Mouse (Mus musculus) activated CD4-positive, CD25-positive, alpha-beta regulatory T cell, adult 4 months (primary cell): ENCODE data around the gene Chst11. TPM values are rescaled to one million over a fixed set of nuclear protein-coding genes. Genes with fewer than 3 reads are reported as not detected.

Source experiments
- ATAC-seq: one replicate; pipeline ENCODE4 v1.8.0; 2017
- polyA plus RNA-seq, 2 experiments: library from polyadenylated mRNA; unstranded; fragments of 100-300 nt; shearing (Covaris generic); gene quantifications; one replicate each; pipeline ENCODE4 v1.2.1; 2017

Chst11 gene
- polyA plus RNA-seq = under 1 TPM; 0.53 to 0.78 TPM

DNA sequence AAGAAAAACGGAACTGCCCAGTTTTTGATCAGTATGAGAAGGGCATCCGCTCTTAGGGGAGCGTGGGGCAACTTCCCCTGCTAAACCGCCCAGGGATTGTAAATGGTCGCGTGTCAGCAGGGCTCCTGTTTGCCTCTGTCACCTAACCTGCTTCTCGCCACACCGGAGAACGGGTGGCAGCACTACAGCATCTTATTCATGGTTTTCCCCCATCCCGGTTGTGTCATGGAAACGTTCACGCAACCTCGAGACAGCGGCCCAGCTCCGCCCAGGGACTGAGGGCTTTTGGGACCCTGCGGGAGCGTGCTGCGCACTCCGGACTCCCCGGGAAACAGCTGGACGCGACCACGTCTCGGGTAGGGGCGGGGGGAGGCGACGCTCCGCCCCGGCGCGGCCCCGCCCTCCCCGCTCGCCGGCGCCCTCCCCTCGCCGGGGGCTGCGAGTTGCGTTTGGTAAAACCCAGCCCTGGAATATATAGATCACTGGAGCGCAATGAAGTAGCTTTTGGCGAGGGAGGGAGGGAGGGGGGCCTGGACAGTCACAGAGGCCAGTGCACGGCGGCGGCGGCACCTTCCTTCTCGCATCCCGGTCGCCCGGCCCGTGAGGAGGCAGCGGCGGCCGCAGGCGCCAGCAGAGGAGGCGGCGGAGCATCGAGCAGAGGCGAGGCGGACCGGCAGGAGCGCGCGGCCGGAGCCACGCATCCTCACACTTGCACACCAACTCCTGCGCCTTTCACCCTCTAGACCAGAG is at the start of gene Chst11:
Gene Chst11 (plus strand): TSS at position 549 of the 750 bp plus-strand sequence.
- ATAC-seq = peak; percentile 62

DNA sequence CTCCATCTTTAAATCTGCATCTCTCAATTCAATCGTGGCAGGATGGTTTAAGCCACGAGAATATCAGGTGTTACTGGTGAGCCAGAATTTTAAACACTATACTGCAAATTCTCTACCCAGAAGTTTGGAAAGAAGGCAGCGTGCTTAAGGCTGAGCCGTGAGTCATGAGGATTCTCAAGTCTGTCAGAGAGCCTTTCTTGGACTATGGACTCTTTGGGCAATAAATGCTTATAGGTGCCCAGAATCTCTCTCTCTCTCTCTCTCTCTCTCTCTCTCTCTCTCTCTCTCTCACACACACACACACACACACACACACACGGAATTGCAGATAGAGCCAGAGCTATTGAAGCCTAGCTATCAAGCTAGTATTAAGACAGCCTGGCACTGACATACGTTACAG is 49.5 kb upstream of the Chst11 start:
- no peak for ATAC-seq

DNA sequence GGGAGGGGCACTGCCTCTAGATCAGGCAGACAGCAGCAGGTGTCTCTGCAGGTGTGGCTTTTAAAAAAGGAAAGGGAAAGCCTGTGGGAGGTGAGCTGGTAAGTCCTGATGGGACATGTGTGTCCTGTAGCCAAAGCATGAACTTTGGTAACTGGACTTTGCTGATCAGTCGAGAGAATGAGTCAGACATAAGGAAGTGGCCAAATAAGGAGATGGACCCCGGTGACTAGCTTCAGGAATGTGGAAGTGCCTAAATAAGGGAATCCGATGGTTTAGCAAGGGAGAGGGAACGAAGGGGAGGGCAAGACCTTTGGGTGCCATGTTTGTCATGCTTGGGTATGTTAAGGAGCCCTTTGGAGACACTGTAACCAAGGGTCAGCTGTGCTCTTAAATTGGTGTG is 31.9 kb upstream of the Chst11 start:
- ATAC-seq = no peak

DNA sequence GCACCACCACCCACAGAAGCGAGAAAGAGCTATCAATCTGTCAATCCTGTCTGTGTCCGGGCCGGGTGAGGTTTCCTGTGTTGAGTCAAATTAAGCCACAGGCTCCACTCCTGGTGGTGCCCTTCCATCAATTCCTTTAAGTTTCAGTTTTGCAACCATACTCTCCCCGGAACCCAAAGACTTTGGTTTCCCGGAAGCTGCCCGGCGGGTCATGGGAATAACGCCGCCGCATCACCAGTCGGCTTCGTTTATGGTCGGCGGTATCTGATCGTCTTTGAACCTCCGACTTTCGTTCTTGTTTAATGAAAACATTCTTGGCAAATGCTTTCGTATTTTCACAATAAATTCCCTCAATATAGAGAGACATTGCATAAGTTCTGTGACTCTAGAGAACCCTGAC is 30.2 kb upstream of the Chst11 start:
- peak; percentile 82 for ATAC-seq

DNA sequence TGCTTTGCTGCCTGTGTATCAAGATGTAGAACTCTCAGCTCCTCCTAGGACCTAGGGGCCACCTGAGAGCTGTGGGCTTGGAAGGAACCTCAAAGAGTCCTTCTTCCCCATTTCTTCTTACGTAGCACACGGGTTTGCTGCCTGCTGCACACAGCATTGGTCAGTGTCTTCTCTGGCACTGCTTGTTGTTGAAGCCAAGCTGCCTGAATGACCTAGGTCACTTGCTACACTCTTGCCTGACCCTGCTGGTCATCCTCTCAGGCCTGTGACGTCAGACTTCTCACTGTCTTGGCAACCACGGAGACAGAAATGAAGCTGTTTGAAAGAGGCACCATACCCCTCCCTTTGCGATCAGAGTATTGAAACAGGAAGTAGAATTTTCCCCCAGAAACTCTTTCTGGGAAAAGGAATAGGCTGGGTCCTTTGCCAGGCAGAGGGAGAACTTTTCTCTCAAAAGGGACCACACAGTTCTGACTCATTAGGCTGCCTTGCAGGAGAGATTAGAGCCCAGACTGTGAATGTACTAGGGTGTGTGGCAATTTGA is 27.0 kb upstream of the Chst11 start:
- ATAC-seq = no peak

DNA sequence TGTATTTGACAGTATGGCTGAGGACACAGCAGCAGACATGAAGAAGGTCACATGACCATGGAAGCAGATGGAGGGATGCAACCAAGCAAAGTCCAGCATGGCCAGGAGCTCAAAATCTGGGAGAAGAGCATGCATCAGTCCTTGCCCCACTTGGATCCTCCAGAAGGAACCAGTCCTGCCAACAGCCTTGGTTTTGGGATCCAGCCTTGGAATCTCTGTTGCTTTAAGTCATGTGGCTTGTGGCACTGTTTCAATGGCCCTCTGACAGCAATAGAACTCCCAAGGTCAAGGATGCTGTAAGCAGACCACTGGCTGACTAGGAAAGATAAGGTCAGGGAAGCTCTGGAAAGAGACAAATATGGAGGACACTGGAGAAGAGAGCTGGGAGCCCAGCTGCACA is 26.0 kb upstream of the Chst11 start:
- ATAC-seq = no peak

DNA sequence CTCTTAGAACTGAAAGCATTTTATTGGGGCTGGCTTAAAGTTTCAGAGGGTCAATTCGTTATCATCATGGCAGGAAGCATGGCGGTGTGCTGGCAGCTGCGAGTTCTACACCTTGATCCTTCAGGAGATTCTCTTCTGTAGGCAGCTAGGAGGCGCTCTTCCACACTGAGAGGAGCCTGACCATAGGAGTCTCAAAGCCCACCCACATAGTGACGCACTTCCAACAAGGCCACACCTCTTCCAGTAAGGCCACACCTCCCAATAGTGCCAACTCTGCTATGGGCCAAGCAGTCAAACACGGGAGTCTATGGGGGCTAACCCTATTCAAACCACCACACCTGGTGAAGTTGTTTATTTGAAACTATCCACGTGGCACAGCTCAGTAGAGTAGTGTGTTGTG is 24.0 kb upstream of the Chst11 start:
- no peak for ATAC-seq

DNA sequence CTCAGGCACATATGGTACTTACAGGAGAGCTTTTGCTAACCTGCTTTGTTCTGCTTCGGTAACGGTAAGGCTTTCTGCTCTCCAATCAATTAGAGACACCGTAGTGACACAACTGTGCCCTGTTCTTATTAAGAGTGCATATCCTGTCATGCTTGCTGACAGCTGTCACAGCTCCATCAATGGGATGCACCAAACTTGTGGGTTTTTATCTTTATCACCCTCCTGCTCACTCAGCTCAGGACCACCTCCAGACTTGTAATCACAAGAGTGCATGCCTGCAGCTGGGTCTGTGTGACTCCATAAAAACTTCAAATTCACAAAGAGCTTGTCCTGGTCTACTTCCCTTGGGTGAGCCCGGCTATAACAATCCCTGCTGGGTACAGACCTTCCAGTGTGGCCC is 23.3 kb upstream of the Chst11 start:
- no peak for ATAC-seq

DNA sequence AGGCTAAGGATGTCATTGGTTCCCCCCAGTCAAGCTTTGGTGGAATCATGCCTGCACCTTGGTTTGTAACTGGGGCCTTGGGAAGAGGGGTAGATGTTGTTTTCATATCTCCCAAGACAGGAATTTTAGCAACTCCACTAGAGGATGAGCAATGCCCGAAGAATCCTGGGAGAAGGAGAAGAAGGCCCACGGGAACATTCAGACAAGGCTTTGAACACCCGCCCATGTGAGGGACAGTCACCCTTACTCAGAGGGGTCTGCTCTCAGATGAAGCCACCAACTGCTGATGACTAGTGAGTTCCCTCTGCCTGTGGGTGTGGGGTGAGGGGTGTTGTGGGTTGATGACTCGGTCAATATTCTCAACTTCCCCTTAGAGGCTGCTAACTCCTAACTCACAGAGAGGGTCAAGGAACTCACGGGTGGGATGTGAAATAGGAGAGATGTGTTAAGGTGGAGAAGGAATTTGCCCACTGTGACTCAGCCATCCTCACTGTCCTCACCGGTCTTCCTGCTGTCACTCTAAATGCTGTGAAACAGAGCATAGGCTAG is 22.8 kb upstream of the Chst11 start:
- no peak for ATAC-seq

DNA sequence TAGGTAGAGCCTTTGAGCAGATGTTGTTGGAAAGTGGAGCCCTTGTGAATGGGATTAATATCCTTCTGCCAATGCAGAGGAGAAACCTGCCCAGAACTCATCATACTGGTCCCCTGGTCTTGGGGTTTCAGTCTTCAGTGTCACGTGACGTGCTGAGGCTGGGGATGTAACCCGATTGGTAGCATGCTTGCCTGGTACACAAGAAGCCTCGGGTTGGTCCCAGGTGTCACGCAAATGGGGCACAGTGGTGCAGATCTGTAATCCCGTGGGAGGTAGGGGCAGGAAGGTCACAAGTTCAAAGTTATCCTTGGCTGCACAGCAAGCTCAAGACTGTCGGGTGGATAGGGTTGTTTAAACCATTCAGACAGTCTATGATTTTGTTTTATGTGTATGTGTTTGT is 20.8 kb upstream of the Chst11 start:
- ATAC-seq = no peak

DNA sequence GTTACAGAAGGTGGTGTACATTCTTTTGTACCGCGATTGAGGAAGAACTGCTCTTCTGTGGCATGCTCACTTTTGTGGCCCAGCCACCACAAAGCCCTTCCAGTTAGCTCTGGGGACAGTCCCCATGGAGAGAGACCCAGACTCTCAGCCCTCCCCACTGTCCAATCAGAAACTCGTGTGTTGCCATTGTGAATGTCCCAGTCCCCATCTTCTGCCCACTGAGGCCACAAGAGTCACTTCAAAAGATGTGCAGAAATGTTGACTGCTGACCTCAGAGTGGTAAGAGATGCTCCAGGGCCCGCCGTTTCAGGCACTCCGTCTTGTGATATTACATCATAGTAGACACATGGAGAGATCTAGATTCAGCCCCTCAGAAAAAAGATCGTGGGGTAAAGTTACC is 18.6 kb upstream of the Chst11 start:
- ATAC-seq = no peak

DNA sequence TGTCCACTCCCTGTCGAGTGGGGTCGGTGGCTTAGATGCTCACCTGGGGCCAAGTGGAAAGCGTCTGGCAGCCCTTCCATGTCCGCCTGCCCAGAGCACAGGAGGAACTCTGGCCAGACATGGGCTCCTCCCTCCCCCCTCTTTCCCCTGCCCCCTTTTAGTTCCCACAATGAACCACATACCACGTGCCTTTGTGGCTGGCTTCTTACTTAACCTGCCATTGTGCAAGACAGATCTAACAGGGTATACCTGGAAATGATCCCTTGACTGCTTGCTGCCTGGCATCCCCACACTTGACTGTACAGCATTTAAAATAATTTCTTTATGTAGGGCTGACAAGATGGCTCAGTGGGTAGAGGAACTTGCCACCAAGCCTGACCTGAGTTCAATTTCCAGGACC is 15.7 kb upstream of the Chst11 start:
- ATAC-seq = no peak

DNA sequence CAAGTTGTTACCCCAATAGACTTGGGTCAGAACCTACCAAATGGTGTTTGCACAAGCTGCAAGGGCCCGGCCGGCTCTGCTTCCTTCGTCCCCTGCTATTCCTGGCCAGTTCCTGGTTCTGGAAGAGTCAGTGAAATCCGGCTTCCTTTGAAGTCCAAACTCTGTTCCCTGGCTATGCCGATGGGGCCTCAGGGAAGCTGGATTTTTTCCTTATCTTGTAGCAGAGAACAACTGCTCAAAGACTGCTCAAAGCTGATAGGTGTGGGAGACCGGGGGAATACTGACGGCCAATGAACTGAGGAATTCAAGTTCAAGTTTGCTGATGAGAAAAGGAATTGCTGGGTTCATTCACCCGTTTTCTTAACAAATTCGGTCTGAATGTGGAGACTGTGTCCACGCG is 13.7 kb upstream of the Chst11 start:
- no peak for ATAC-seq

DNA sequence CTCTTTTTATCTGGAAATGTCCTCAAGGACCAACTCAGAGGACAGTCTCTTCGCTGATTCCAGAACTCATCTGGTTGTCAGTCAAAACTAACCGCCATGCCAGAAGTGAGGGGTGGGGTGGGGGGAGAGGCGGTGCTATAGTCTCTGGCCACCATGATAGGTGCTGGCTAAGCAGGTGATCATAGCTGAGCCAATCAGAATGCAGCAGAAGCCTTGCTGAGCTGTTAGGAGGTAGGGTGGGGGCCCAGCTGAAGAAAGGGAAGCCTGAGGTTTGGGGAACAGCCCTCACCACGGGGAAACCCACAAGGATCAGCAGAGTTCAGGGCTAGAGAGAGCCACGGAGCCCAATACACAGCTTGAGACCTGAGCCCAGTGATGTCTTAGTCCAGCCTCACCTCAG is 11.1 kb upstream of the Chst11 start:
- ATAC-seq = peak; percentile 52

DNA sequence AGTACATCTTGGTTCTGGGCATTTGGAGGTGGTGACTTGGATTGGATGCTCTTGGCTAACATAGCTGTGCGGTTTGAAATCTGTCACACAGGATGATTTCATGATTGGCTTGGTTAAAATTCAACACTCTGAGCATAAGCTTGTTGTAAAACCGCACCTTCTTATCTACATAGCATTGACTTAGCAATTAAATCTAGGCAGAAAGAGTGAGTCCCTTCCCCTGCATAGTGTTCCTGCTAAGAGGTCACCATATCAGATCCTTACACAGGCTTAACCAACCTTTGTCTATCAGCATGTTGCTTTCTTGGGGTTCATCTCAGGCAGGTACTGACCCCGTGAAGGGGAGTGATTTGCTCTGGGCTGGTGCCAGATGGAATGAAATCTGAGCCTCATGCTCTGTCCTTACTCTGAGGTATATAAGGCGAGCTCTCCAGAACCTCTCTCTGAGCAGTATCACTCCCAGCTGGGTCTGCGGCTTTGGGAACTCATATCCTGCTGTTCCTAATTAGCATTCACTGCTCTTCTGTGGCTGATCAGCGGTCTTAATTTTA is 10.6 kb upstream of the Chst11 start:
- no peak for ATAC-seq

DNA sequence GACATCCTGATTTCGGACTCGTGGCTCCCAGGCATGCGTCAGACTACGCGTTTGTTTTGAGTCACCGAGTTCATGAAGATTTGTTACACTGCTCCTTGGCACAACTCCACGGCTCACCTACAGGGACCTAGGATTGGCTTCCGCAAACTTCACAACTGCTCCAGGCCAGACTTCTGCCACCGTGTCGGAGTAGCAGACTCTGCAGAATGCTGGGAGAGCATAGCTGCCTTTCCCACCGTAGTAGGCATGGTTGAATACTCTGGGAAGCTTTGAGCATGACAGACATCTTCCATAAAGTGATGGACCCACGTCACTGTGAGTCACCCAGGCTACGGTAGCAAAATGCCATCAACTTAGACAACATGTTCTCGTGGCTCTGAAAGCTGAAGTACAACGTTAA is 9.5 kb upstream of the Chst11 start:
- no peak for ATAC-seq

DNA sequence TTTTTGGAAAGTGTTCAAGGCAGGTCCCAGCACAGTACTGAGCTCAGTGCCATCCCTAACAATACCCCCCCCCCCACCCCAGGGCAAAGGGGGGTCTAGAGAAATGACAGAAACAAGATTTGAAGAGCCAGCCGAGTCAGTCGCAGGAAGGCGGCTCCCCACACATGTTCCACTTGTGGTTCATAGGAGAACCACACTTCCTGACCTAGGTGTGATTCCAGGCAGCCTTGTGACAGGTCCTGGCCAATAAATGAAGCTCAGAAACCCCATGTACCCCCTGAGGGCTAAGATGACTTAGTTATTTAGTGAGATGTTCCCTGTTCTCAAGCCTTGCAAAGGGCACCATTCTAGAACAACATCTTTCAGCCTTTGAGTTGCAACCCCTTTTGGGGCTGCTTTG is 3.0 kb upstream of the Chst11 start:
- ATAC-seq = no peak

DNA sequence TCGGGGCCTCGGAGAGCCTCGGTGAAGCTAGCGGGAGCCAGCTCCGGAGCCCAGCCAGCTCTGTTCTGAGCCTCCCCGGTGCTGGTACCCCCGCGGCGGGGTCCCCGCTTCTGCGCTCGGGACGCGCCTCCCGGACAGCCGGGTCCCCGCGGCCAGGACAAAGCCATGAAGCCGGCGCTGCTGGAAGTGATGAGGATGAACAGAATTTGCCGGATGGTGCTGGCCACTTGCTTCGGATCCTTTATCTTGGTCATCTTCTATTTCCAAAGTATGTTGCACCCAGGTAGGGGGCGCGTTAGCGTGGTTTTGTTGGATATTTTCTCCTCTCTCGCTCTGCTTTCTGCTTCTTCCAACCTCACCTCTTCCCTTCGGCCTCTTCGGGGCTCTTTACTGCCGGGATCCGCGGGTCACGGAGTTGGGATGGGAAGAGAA is 418 bp downstream of the Chst11 start:
- peak; percentile 25 for ATAC-seq

DNA sequence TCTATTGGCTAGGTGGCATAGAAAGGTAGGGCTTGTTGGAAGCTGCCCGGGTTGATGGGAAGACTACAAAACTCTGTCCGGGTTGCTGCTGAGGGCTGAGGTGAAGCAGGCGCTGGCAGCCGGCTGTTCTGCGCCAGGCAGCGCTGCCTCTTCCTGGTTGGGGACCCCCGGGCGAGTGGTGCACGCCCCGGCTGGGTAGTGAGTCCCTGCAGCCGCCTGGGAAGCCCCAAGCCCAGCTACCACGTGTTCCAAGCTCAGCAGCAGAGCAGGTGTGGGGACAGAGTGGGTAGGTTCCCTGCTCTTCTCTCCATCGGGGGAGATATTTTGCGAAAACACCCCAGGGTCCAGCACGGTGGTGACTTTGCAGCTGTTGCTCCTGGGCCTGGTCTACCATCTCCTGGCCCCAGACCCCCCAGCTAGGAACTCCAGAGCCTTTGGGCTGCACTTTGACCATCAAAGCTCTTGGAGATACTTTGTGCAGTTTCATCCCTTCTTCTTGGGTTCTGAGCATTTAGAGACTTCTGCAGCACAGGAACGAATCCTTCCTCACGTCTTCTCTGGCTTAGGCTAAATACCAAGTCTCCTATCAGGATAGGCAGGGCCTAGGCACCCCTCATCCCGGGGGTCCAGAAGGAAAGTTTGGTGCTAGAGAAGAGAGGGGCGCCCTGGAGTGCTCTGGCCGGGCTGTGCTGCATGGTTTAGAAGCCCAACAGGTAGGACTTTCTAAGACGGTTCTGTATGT is 1.1 kb downstream of the Chst11 start:
- no peak for ATAC-seq

DNA sequence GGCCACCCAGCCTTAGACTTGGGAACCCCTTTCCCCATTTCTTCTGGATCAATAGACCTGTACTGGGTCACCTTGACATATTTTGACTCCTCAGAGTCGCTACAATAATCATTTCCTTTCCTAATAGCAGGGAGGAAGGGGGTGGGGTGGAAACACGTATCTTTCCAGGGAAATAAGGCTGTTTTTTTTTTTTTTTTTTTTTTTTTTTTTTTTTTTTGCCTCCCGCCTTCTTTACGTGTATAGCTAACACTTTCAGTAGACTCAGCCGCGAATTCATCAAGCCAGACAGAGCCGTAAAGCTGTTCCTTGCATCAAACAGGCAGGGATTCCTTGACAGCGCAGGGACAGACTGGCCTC is 1.7 kb downstream of the Chst11 start:
- ATAC-seq = no peak

DNA sequence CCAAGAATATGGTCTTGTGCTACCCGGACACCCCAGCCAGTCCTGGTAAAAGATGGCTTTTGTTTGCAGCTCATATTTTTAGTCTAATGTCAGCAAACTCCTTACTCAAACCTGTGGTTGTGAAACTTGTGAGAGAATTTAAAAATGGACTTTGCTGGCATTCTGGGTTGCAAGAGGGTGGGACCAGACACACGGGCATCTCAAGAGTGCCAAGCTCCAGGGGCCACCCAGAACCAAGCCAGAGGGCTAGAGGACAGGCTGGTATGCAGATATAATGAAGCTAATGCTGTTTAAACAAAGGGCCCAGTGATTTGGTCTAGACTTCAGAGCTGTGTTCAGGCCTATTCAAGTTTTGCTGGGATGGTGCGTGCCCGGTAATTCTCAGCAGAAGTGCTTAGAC is 2.1 kb downstream of the Chst11 start:
- ATAC-seq = no peak

DNA sequence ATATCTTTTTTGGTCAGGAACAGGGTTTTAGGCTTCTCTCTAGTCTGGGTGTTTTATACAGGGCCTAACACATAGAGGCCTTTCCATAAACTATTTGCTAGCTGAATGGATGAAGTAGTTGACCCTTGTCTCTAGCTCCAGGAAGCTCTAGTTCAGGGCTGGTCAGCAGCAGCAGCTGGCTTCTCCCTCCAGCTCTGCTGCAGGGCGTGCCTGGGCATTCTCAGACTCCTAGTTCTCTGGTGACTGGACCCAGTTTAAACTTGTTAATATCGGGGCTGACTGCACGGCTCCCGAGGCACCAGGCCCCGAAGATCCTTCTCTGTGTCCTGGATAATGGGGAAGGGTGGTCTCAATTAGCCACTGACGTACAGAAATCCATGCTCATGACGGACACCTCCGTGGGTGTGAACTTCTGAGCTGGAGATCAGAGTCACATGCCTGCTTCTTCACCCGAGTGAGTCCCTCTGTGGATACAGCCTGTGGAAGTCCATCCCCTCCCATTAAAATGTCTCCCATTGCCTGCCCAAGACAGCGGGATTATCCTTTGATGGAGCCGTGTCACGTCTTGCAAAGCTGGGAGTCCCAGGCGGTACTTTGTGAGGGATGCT is 4.2 kb downstream of the Chst11 start:
- ATAC-seq = no peak

DNA sequence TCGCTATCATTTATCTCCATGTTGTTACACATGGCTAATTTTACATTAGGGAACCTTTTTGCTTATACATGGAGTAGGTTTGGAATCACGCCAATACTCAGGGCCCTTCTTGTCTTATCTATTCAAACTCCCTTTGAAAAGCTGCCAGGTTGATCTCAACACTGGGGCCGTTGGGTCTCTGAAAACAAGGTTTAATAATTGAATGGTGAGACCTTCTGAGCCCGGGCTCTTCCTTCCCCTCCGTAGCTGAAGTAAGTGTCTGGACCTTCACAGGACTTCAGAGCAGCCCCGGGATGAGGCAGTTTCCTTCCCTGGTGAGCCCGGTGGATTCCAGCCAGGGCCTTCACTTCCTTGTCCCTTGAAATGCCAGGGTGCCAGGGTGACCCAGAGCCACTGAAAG is 5.6 kb downstream of the Chst11 start:
- no peak for ATAC-seq
